Mouse (Mus musculus) left cerebral cortex, postnatal 4 days (tissue): ENCODE data around the gene Gstt4. TPM values are rescaled to one million over a fixed set of nuclear protein-coding genes. Genes with fewer than 3 reads are reported as not detected.
"Not testable (repeated sequence)": the region's sequence is repeated elsewhere in the genome, so short reads cannot be mapped to it uniquely, and the experiment has no call there.

ENCODE experiments used
- DNase-seq: peaks from one replicate; pipeline ENCODE4 v3.0.0-alpha.2; 2022
- intact Hi-C: fragments of 180-260 bp; cut with DNase I; formaldehyde crosslinking; loops from one replicate; pipeline ENCODE4 v1.15.1; 2025
- total RNA-seq, 2 experiments: library from RNA; stranded (reverse); gene quantifications; 2 replicates each; pipeline ENCODE4 v1.2.3; 2021

Gstt4 gene
- total RNA-seq: not detected

GRCm38 (mm10) chr10:75822443-75822842 is at the start of gene Gstt4:
Gstt4 (minus strand) TSS chr10:75822543.
- intact Hi-C loops: no loop called here
- no peak for DNase-seq

DNA sequence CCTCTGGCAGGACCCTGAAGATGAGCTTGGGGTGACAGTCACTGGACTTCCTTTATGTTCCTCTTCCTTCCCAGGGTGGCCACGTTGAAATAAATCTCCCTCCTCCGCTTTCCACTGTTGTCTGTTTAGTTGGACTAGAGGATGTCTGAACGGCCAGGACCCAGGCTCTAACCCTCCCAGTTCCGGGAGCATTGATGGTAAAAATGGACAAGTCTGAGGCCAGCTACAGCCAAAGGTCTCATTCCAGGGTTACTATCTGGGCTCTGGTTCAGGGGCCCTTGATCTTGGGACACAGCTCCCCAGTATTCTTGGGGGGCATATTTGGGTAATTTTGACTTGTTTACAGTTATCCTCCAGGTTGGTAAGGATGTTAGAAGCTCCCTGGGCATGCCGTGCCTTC is 39.2 kb upstream of the Gstt4 start:
- intact Hi-C loops: no loop called here
- no peak for DNase-seq

DNA sequence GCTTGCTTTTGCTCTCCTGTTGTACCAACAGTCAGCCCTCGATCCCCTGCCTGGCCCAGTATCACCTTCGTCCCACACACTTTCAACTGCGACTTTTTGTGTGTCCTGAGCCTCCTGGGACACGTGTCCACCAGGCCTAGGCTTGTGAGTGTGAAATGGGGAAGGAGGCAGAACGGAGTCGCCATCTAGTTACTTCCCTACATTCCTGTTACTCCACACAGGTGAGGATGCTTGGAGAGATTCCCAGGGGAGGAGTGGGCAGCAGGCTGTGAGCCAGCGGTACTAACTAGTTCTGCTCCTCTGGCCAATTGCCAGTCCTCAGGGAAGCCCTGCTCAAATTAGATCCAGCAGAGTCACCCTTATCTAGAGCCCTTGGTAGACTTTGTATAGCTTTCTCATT is 38.4 kb upstream of the Gstt4 start:
- intact Hi-C loops: no loop called here
- peak; percentile 41 for DNase-seq

DNA sequence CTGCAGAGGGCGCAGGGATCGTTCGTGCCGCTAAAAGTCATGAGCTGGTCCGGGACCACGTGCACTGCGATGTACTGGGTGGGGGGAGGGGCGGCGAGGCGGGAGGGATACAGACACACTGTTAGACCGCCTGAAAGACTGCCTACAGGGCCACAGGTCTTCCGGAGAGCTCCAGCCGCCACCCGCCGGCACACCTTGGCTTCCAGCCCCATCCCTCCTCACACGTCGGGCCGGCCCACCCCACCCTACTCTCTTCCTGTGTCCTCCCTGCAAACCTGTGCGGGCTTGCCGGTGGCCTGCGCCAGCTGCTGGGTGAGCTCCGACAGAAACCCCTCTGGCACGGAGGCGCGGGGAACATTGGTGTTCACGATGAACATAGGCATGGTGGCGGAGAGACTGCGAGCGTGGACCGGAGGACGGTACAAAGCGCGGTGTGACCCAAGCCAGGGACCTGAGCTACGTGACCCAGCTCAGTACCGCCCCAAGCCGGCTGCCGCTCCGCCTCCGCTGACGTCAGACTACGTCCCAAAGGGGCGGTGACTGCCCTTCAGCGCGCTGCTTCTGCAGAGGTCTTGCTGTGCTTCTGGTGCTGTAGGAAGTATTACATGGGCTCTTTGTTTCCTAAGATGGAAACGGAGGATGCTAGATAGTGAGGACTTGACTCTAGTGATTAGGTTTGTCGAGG is 37.6 kb upstream of the Gstt4 start, which contains the start of gene Mif:
TSS of gene Mif (minus strand) at position 455 of the 685 bp plus-strand sequence.
- peak; percentile 87 for DNase-seq
- intact Hi-C loops: not testable (repeated sequence)

DNA sequence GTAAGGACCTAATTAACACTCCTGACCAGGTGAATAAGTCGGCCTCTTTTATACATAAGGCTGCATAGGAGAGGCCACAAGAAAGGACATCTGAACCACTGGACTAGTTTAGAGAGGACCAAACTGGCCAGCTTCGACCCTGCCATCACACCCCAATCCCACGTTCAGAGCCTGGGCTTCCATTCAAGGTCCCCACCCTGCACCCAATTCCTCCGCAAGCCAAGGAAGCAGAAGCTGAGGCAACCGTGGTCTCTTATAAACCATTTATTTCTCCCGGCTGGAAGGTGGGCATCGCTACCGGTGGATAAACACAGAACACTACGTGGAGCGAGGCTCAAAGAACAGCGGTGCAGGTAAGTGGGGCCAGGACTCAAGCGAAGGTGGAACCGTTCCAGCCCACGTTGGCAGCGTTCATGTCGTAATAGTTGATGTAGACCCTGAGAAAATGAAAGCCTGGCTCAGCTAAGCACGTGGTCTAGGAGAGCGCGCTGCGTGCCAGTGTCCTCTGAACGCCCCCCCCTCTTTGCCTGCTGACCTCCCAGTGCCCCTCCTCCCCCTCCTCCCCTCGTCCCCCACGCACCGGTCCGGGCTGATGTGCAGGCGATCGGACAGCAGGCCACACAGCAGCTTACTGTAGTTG is 36.9 kb upstream of the Gstt4 start:
- intact Hi-C loops: no loop called here
- DNase-seq: peak; percentile 70

GRCm38 (mm10) chr10:75857598-75857997 is 35.3 kb upstream of the Gstt4 start:
- intact Hi-C loops: no loop called here

GRCm38 (mm10) chr10:75856976-75857375 is 34.6 kb upstream of the Gstt4 start:
- DNase-seq: no peak
- intact Hi-C loops: no loop called here

More at GRCm38 (mm10) chr10:75857598-75857997, 35.3 kb upstream of the Gstt4 start:
- DNase-seq: no peak

GRCm38 (mm10) chr10:75856155-75856907 is 34.0 kb upstream of the Gstt4 start:
- intact Hi-C loops: no loop called here
- no peak for DNase-seq

DNA sequence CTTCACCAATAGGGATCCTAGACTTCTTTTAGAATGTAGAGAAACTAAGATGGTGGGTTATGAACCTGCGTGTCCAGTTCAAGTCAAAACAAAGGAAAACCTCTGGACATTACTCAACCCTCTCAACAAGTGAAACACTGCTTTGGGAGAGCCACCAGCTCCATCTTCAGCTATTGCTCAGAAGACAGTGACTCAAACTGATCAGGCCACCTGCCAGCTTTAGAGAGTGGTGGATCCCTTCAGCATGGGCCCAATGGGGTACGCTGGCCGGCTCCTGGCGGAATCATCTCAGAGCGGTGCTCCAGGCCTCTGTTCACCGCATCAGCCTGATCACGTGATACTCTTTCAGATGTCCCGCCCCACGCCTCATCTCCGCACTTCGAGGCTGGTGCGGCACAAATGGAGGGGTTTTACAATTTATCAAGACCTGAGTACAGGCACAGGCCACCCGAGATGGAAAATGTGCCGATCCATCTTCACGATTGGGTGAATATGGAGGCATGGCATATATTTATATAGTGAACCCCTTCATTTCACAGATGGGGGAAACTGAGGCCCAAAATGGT is 33.2 kb upstream of the Gstt4 start:
- intact Hi-C loops: no loop called here
- no peak for DNase-seq

DNA sequence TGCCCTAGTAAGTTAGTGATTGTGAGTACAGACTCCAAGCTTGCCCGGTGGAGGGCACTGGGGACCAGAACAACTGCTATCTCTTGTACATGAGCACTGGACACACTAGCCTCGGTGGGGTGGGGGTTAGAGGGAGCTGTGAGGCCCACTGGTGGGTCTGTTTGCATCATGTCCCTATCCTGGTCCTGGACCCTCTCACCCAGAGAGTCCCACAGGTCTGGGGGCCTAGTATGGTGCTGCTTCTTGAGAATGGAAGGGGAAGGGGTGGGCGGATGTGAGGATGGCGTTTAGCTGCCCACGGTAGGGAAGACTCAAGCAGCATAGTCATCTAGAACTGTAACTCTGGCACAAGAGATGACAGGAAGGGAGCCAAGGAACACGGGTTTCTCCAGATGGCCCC is 32.4 kb upstream of the Gstt4 start:
- DNase-seq: no peak
- intact Hi-C loops: loop anchor here (5.0 kb wide), 1 partner anchor 112 kb away; no protein-coding TSS in a partner anchor

DNA sequence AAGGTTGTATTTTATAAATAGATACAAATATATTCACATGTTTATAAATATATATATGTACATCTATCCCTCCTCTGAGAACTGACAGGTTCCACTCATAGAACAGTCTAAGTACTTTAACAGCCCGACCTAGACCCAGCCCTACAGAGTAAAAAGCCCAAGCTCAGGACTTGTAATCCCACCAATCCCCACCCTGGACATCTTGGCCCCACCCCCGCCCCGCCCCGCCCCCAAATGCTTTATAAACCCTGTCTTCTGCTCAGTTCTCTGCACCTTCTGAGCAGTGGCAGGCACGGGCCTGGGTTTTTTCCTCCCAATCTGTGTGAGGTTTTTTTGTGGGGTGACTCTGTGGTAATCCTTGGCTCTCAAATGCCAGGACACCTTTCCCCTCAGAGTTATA is 31.8 kb upstream of the Gstt4 start:
- intact Hi-C loops: loop anchor here (5.0 kb wide), 1 partner anchor 112 kb away; no protein-coding TSS in a partner anchor
- no peak for DNase-seq

DNA sequence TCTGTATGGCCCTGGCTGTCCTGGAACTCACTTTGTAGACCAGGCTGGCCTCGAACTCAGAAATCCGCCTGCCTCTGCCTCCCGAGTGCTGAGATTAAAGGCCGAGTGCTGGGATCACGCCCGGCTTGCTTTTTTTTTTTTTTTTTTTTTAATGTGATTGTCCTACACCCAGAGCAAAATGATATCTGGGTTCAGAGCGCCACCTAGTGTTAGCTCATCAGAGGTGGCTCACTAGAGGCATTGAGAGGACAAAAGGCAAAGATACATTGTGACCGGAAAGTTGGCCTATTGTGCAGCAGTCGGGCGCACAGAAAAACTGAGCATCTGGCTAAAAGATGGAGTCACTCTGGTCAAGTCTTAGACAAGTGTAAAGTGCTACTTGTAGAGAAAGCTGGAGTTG is 31.1 kb upstream of the Gstt4 start:
- DNase-seq: peak; percentile 87
- intact Hi-C loops: loop anchor here (5.0 kb wide), 1 partner anchor 111 kb away; no protein-coding TSS in a partner anchor

- DNase-seq: no peak
- intact Hi-C loops: loop anchor here (5.0 kb wide), 1 partner anchor 110 kb away; no protein-coding TSS in a partner anchor
Measured at GRCm38 (mm10) chr10:75852539-75853125, 30.3 kb upstream of the Gstt4 start.

- intact Hi-C loops: loop anchor here (5.0 kb wide), 1 partner anchor 109 kb away; no protein-coding TSS in a partner anchor
- no peak for DNase-seq
Measured at GRCm38 (mm10) chr10:75851681-75852080, 29.3 kb upstream of the Gstt4 start.

DNA sequence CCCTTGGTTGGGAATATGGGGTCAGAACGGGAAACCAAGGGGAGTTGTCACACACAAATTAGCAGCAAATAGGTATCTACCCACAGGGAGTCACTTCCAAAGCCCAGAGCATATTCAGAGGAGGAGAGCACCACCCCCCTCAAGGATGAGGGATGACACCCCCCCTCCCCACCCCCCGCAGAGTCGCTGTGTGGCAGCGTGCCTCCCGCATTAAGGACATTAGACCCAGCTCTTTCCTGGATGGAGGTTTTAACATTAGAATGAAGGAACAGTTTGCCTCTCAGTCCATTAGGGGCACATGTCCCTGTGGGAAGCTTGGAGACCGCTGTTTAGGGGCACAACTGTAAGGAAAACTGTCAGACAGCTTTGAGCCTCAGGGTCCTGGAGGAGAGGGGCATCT is 28.7 kb upstream of the Gstt4 start:
- intact Hi-C loops: loop anchor here (5.0 kb wide), 1 partner anchor 109 kb away; no protein-coding TSS in a partner anchor
- no peak for DNase-seq

- no peak for DNase-seq
- intact Hi-C loops: no loop called here
Measured at GRCm38 (mm10) chr10:75848382-75848781, 26.0 kb upstream of the Gstt4 start.

DNA sequence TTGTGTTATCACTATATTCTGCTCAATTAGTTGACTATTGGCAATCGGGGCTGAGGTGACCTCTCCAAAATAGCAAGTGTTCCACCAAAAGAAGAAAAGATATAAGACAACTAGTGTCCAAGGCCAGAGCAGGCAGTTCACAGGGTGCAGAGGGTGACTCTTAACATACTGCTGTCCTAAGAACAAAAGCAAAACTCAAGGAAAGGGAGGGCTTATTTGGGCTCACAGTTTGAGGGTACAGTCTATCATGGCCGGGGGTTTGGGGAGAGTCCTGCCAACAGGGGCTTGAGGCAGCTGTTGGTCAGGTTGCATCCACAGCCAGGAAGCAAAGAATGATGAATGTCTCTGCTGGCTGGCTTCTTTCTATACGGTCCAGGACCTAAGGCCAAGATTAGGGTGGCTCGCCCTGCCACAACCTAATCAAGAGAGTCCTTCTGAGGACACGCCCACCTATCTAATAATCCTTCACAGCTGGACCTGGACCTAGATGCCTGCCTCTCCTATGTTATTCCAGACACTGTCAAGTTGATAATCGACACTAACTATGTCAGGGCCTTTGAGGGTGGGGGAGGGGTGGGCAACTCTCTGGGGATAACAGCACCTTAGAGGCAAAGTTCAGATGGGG is 23.1 kb upstream of the Gstt4 start:
- intact Hi-C loops: no loop called here
- DNase-seq: no peak

DNA sequence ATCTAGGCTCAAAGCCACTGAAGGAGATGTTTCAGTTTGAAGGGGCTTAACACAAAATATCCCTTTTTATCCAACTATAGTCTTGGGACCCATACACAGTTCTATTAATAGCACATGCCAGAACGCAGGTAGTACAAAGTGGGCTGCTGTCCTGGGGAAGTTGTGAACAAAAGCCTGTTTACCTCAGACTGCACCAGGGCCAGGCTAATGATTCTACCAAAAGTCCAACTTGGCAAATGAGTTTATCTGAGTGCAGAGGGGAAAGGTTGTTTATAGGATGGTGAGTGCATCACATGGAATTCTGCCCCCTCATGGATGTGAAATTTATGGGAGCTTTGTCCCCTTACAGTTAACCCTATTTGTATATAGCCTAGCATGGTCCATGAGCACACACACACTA is 22.5 kb upstream of the Gstt4 start:
- DNase-seq: no peak
- intact Hi-C loops: no loop called here

GRCm38 (mm10) chr10:75843898-75844297 is 21.6 kb upstream of the Gstt4 start:
- intact Hi-C loops, DNase-seq: not testable (repeated sequence)

DNA sequence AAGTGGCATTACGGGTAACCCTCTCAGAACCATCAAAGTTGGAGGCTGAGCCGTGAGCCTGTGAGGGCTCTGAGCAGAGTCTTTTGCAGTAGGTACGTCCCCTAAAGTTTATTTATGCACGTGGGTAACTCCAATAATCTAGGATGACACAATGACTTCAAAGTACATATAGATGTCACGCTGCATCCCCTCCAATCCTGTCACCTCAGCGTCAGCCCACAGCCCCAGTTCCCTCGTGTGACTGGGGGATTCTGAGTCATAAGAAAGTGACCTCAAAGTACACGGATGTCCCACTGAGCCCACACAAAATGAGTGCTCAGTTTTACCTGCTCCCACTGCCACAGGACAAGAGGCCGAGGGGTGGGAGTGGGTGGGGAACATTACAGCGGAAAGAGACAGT is 16.7 kb upstream of the Gstt4 start:
- no peak for DNase-seq
- intact Hi-C loops: loop anchor here (10.0 kb wide), 1 partner anchor 64 kb away; the partner anchor contains the start of gene Ddt
